Mouse (Mus musculus) heart, embryonic 11.5 days (tissue): ENCODE results near the gene Samd4. TPM values are rescaled to one million over a fixed set of nuclear protein-coding genes. Genes with fewer than 3 reads are reported as not detected.
A peak's percentile ranks its signal among the peaks of the same experiment; 100 is the strongest.

Experiments used
- ATAC-seq: fragments of 200-750 bp; cut with Nextera tagmentation; replicated peaks from 2 replicates; pipeline ENCODE4 v1.8.0; 2017; ENCODE audit warnings: moderate library complexity; ENCODE audit not compliant: insufficient number of reproducible peaks, low FRiP score, low TSS enrichment
- H3K27ac ChIP-seq: fragments of 300-500 bp; sonication (generic); 2 replicates; pipeline ENCODE4 v1.5.1; 2014; ENCODE audit warnings: mild to moderate bottlenecking, low read depth, low read length
- H3K27me3 ChIP-seq: fragments of 300-500 bp; sonication (generic); 2 replicates; pipeline ENCODE4 v1.6.1; 2014; ENCODE audit warnings: mild to moderate bottlenecking, low read length, mixed read lengths; ENCODE audit not compliant: control insufficient read depth, insufficient read depth
- H3K36me3 ChIP-seq: fragments of 300-500 bp; sonication (generic); 2 replicates; pipeline ENCODE4 v1.6.1; 2014; ENCODE audit warnings: mild to moderate bottlenecking, low read length, moderate library complexity, mixed read lengths; ENCODE audit not compliant: control insufficient read depth, insufficient read depth
- H3K4me1 ChIP-seq: fragments of 300-500 bp; sonication (generic); 2 replicates; pipeline ENCODE4 v1.6.1; 2014; ENCODE audit warnings: low read length; ENCODE audit not compliant: control insufficient read depth, insufficient read depth
- H3K4me2 ChIP-seq: fragments of 300-500 bp; sonication (generic); 2 replicates; pipeline ENCODE4 v1.6.1; 2014; ENCODE audit warnings: mild to moderate bottlenecking, moderate library complexity
- H3K4me3 ChIP-seq: fragments of 300-500 bp; sonication (generic); 2 replicates; pipeline ENCODE4 v1.5.1; 2014; ENCODE audit warnings: low read depth, low read length
- H3K9ac ChIP-seq: fragments of 300-500 bp; sonication (generic); 2 replicates; pipeline ENCODE4 v1.6.1; 2014; ENCODE audit warnings: mild to moderate bottlenecking, low read depth, low read length, moderate library complexity
- H3K9me3 ChIP-seq: fragments of 300-500 bp; sonication (generic); replicated peaks from 2 replicates; pipeline ENCODE4 v1.6.1; 2016; ENCODE audit warnings: low read length; ENCODE audit not compliant: control insufficient read depth
- WGBS: fragments of 180-500 bp; shearing (Covaris S2); extraction: QIAGEN DNeasy Blood & Tissue Kit; methylation state at CpG from one replicate; pipeline ENCODE4 v1.1.7; 2014; ENCODE audit not compliant: insufficient replicate concordance; 5-methylcytosine and 5-hydroxymethylcytosine counted together
- polyA plus RNA-seq: library from polyadenylated mRNA; unstranded; fragments of >200 nt; fragmentation: Nextera tagmentation; extraction: Ambion mirVana; gene quantifications from 2 replicates; pipeline ENCODE4 v1.2.1, GENCODE M21; 2014

Gene Samd4
- polyA plus RNA-seq, 1 experiment from 2014 or later, result 13.1 TPM

- WGBS, result 3% methylated on average over 10 of the region's 10 CpGs
- no peaks in the 10 kb centered on the region for H3K9me3 ChIP-seq
- peak overlapping the region; percentile 90 for H3K4me2 ChIP-seq
- no peak overlapping the region for H3K9ac ChIP-seq
- ATAC-seq, result no peak
- 0 out of 2 replicates have a peak, but pooled peaks cover 2% of the 10 kb centered on the region for H3K27me3 ChIP-seq
- 0 out of 2 replicates have a peak, but pooled peaks cover 6% of the 10 kb centered on the region for H3K4me1 ChIP-seq
- H3K4me3 ChIP-seq, result peak overlapping the region; percentile 80; the same call in 1 of the 2 replicates
- no peak overlapping the region for H3K27ac ChIP-seq
- no peaks in the 10 kb centered on the region for H3K36me3 ChIP-seq
Measured at GRCm38 (mm10) chr14:46880935-46881334, 1.7 kb upstream of the Samd4 start.

- peaks cover 11% of the 10 kb centered on the region for H3K4me1 ChIP-seq
- peak overlapping the region; percentile 97 for H3K27ac ChIP-seq
- H3K9ac ChIP-seq, result peak overlapping the region; percentile 91
- peak overlapping the region; percentile 80 for H3K4me3 ChIP-seq
- 4% methylated on average over 40 of the region's 40 CpGs for WGBS
- ATAC-seq, result peak; percentile 8; the same call in 1 of the 2 replicates
- H3K9me3 ChIP-seq, result no peaks in the 10 kb centered on the region
- no peaks in the 10 kb centered on the region for H3K36me3 ChIP-seq
- peak overlapping the region; percentile 90 for H3K4me2 ChIP-seq
- H3K27me3 ChIP-seq, result 0 out of 2 replicates have a peak, but pooled peaks cover 2% of the 10 kb centered on the region
Measured at GRCm38 (mm10) chr14:46881581-46882430, 848 bp upstream of the Samd4 start.

- 0 out of 2 replicates have a peak, but pooled peaks cover 2% of the 10 kb centered on the region for H3K27me3 ChIP-seq
- under 1% methylated on average over 66 of the region's 70 CpGs for WGBS
Measured at GRCm38 (mm10) chr14:46883068-46883870, 615 bp downstream of the Samd4 start.

GRCm38 (mm10) chr14:46883871-46884441, 1.3 kb downstream of the Samd4 start:
- Histone ChIP-seq H3K4me3 (peak overlapping the region; percentile 80), H3K27ac (peak overlapping the region; percentile 97), H3K27me3 (0 out of 2 replicates have a peak, but pooled peaks cover 2% of the 10 kb centered on the region), H3K9me3 (no peaks in the 10 kb centered on the region), H3K36me3 (peaks cover 3% of the 10 kb centered on the region; the same call in 1 of the 2 replicates), H3K4me1 (peaks cover 16% of the 10 kb centered on the region), H3K4me2 (peak overlapping the region; percentile 90), H3K9ac (peak overlapping the region; percentile 91)
- WGBS, result under 1% methylated on average over 29 of the region's 29 CpGs
- peak; percentile 7; the same call in 1 of the 2 replicates for ATAC-seq

More at GRCm38 (mm10) chr14:46883068-46883870, 615 bp downstream of the Samd4 start:
- peaks cover 15% of the 10 kb centered on the region for H3K4me1 ChIP-seq
- H3K9me3 ChIP-seq, result no peaks in the 10 kb centered on the region
- H3K36me3 ChIP-seq, result peaks cover 3% of the 10 kb centered on the region; the same call in 1 of the 2 replicates
- H3K4me2 ChIP-seq, result peak overlapping the region; percentile 90
- peak overlapping the region; percentile 80 for H3K4me3 ChIP-seq
- peak overlapping the region; percentile 97 for H3K27ac ChIP-seq
- peak overlapping the region; percentile 91 for H3K9ac ChIP-seq
- ATAC-seq, result peak; percentile 3; the same call in 1 of the 2 replicates

- peaks cover 5% of the 10 kb centered on the region; the same call in 1 of the 2 replicates for H3K36me3 ChIP-seq
- peak overlapping the region; percentile 91 for H3K9ac ChIP-seq
- under 1% methylated on average over 47 of the region's 52 CpGs for WGBS
- ATAC-seq, result no peak; the same call in 1 of the 2 replicates
- H3K9me3 ChIP-seq, result no peaks in the 10 kb centered on the region
- H3K4me3 ChIP-seq, result peak overlapping the region; percentile 80
- H3K4me1 ChIP-seq, result peaks cover 22% of the 10 kb centered on the region
- 0 out of 2 replicates have a peak, but pooled peaks cover 2% of the 10 kb centered on the region for H3K27me3 ChIP-seq
- H3K4me2 ChIP-seq, result peak overlapping the region; percentile 90
- H3K27ac ChIP-seq, result peak overlapping the region; percentile 97
Measured at GRCm38 (mm10) chr14:46884701-46885428, 2.2 kb downstream of the Samd4 start.

GRCm38 (mm10) chr14:46885429-46885755, 2.7 kb downstream of the Samd4 start:
- Histone ChIP-seq H3K4me1 (peaks cover 22% of the 10 kb centered on the region), H3K36me3 (peaks cover 5% of the 10 kb centered on the region), H3K9me3 (no peaks in the 10 kb centered on the region), H3K27me3 (0 out of 2 replicates have a peak, but pooled peaks cover 2% of the 10 kb centered on the region), H3K4me3 (peak overlapping the region; percentile 80), H3K9ac (peak overlapping the region; percentile 91), H3K4me2 (peak overlapping the region; percentile 90), H3K27ac (peak overlapping the region; percentile 97)
- no peak for ATAC-seq
- 2% methylated on average over 7 of the region's 7 CpGs for WGBS

GRCm38 (mm10) chr14:46885891-46886301, 3.2 kb downstream of the Samd4 start:
- peak; percentile 46; the same call in 1 of the 2 replicates for ATAC-seq
- 0 out of 2 replicates have a peak, but pooled peaks cover 2% of the 10 kb centered on the region for H3K27me3 ChIP-seq
- peaks cover 19% of the 10 kb centered on the region for H3K4me1 ChIP-seq
- peak overlapping the region; percentile 91 for H3K9ac ChIP-seq
- no peaks in the 10 kb centered on the region for H3K9me3 ChIP-seq
- peak overlapping the region; percentile 97 for H3K27ac ChIP-seq
- peak overlapping the region; percentile 80 for H3K4me3 ChIP-seq
- peaks cover 5% of the 10 kb centered on the region for H3K36me3 ChIP-seq
- H3K4me2 ChIP-seq, result peak overlapping the region; percentile 90
- 8% methylated on average over 5 of the region's 5 CpGs for WGBS
